Mouse (Mus musculus): ENCODE results near the gene Dennd2c.
"Not testable (repeated sequence)": the region's sequence is repeated elsewhere in the genome, so short reads cannot be mapped to it uniquely, and the experiment has no call there.

Dennd2c gene

GRCm38 (mm10) chr3:103123636-103124035 is 21.2 kb downstream of the Dennd2c start:
- DNase-seq = no peak

GRCm38 (mm10) chr3:103126138-103126537 is 23.7 kb downstream of the Dennd2c start:
- DNase-seq = no peak

- no peak for DNase-seq
These were observed 24.8 kb downstream of the Dennd2c start for GRCm38 (mm10) chr3:103127177-103127576.

GRCm38 (mm10) chr3:103127721-103128120 is 25.3 kb downstream of the Dennd2c start:
- DNase-seq = no peak

- DNase-seq = no peak
These were observed 25.8 kb downstream of the Dennd2c start for GRCm38 (mm10) chr3:103128251-103128650.

GRCm38 (mm10) chr3:103129367-103130159 is 27.2 kb downstream of the Dennd2c start:
- DNase-seq = no peak

- DNase-seq = no peak
These were observed 27.9 kb downstream of the Dennd2c start for GRCm38 (mm10) chr3:103130236-103130751.

- DNase-seq = no peak
These were observed 30.7 kb downstream of the Dennd2c start for GRCm38 (mm10) chr3:103133098-103133497.

- DNase-seq = no peak
These were observed 34.1 kb downstream of the Dennd2c start for GRCm38 (mm10) chr3:103136414-103137077.

GRCm38 (mm10) chr3:103139047-103139446 is 36.6 kb downstream of the Dennd2c start:
- DNase-seq = no peak

- not testable (repeated sequence) for DNase-seq
These were observed 37.9 kb downstream of the Dennd2c start for GRCm38 (mm10) chr3:103140095-103140838.

GRCm38 (mm10) chr3:103141287-103141686 is 38.9 kb downstream of the Dennd2c start:
- no peak for DNase-seq

GRCm38 (mm10) chr3:103142366-103142765 is 40.0 kb downstream of the Dennd2c start:
- no peak for DNase-seq

GRCm38 (mm10) chr3:103145336-103145735 is 42.9 kb downstream of the Dennd2c start:
- no peak for DNase-seq

- DNase-seq = no peak
These were observed 43.4 kb downstream of the Dennd2c start for GRCm38 (mm10) chr3:103145791-103146190.

- DNase-seq = no peak
These were observed 44.1 kb downstream of the Dennd2c start for GRCm38 (mm10) chr3:103146330-103147166.

- DNase-seq = no peak
These were observed 45.4 kb downstream of the Dennd2c start for GRCm38 (mm10) chr3:103147775-103148174.

- DNase-seq = no peak
These were observed 46.5 kb downstream of the Dennd2c start for GRCm38 (mm10) chr3:103148941-103149340.

- no peak for DNase-seq
These were observed 51.4 kb downstream of the Dennd2c start for GRCm38 (mm10) chr3:103153761-103154160.

GRCm38 (mm10) chr3:103159232-103159900 is 57.0 kb downstream of the Dennd2c start:
- DNase-seq = no peak

GRCm38 (mm10) chr3:103169771-103170170 is 67.4 kb downstream of the Dennd2c start:
- DNase-seq = peak; percentile 57

Measured in cerebellum, adult 9-10 months (tissue).